In the genomic region with DNA sequence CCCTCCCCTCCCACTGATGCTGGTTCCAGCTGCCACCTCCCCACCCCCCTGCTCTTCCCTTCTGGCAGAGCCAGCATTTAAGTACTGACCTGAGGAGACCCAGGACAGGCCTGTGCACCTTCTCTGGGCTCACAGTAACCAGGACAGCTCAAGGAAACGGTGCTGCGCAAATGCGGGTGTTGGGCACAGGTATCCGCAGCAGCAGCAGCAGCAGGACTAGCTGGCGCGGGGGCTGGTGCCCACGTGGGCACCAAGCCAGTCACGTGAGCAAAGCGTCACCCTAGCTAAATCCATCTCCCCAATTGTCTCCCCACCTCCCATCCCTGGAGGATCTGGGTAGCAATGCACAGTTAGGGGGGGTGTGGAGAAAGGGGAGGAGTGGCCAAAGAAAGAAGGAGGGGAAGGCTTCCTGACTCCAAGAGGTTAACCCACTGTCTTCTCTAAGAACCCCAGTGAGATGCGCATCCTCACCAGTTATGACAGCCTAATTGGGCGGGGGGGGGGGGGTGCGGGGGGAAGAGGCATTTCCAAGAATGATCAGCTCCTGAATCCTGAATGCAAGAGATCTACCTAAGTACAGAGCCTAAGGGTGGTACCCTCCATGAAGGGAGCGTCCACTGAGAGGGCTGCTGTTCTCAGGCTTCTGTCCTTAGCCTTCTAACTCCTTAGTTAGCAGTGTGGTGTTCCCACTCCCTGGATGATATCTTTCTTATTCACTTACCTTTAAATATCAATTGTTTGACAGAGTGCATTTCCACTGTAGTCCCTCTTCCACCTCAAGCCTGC, we compare ENCODE assay signal across 8 mouse cellular contexts. TPM values are rescaled to one million over a fixed set of nuclear protein-coding genes. Genes with fewer than 3 reads are reported as not detected.
DNase-seq lines count a peak whose midpoint lies in the region; ATAC-seq and TF ChIP-seq lines count a peak whose summit lies in the region.

Gene Tceal6 (minus strand): TSS at position 252 of the 786 bp plus-strand sequence.

- no peak for TF ChIP-seq CTCF in E14TG2a.4 (conservative IDR thresholded peaks at IDR 0.05; ENCODE audit: low read length)
- TF ChIP-seq CTCF in olfactory bulb, adult 2 months (IDR thresholded peaks at IDR 0.05; ENCODE audit: insufficient read depth, low read depth, low read length) = no peak

- no peaks in the 10 kb centered on the region; the same call in 1 of the 2 replicates for H3K4me1 ChIP-seq in E14TG2a.4 (replicated peaks; ENCODE audit: low read depth, low read length)
- H3K4me1 ChIP-seq in olfactory bulb, adult 2 months (ENCODE audit: control insufficient read depth, insufficient read depth, low read length) = no peaks in the 10 kb centered on the region

- peak within 1 kb of the TSS; percentile 47; the same call in 1 of the 2 replicates for H3K27ac ChIP-seq in olfactory bulb, adult 2 months (ENCODE audit: insufficient read depth, low read depth, low read length)

- no peaks in the 10 kb centered on the region for H3K9me3 ChIP-seq in E14TG2a.4 (ENCODE audit: low read length)

- peak; percentile 36; the same call in 1 of the 2 replicates for TF ChIP-seq POLR2A in olfactory bulb, adult 2 months (IDR thresholded peaks at IDR 0.05; ENCODE audit: insufficient read depth, low read depth, low read length)

- H3K36me3 ChIP-seq in E14TG2a.4 (ENCODE audit: insufficient read depth, low read length) = no peaks in the 10 kb centered on the region

- H3K27me3 ChIP-seq in E14TG2a.4 (ENCODE audit: insufficient read depth, low read length) = peaks cover 10% of the 10 kb centered on the region

- peak within 1 kb of the TSS; percentile 50 for H3K4me3 ChIP-seq in E14TG2a.4 (replicated peaks; ENCODE audit: low read length)
- H3K4me3 ChIP-seq in olfactory bulb, adult 2 months (ENCODE audit: insufficient read depth, low read depth, low read length) = peak within 1 kb of the TSS; percentile 60

- 17% methylated on average over 13 of the region's 13 CpGs for WGBS in olfactory bulb, adult 2 months

- no peak for ATAC-seq in megakaryocyte progenitor cell, adult 5-6 weeks (replicated peaks; ENCODE audit: poor library complexity)

- peak; percentile 40 to 43 for DNase-seq in cerebellum, adult 18-20 months
- DNase-seq in frontal cortex, postnatal 14 days (ENCODE audit: low spot score in 2 of 2) = peak; percentile 11 to 25
- peak; percentile 3 to 50 for DNase-seq in left cerebral cortex, adult 8-10 months (ENCODE audit: low spot score in 2 of 2)
- no peak for DNase-seq in urinary bladder, postnatal 4 days (ENCODE audit: low spot score in 2 of 2)
- DNase-seq in heart, adult 18-20 months = no peak

RNA-seq across cellular contexts. Expression of gene Tceal6, which starts in this region (rescaled TPM):
- total RNA-seq in left cerebral cortex, adult 8-10 months (2022) = 100 to 1,000 TPM in 3 of 4 experiments, 10 to 100 TPM in 1; 99.3 to 151 (median 125) TPM
- polyA plus RNA-seq in olfactory bulb, adult 2 months (2012; ENCODE audit: insufficient read depth, insufficient read length, low replicate concordance, missing spikeins) = not detected in 2 replicates
- total RNA-seq in megakaryocyte progenitor cell, adult 5-6 weeks (2015) = not detected in 2 replicates
- not detected in 2 replicates for total RNA-seq in megakaryocyte progenitor cell, adult 5-6 weeks (2017)
- not detected for total RNA-seq in heart, adult 18-20 months (2021)

Comparison
In these comparisons a context has a peak if more than half of its experiments do, and no peak if none do; other contexts are left out.
1. RNA of gene Tceal6 (total RNA-seq): 99.3 to 151 TPM in left cerebral cortex, adult 8-10 months; not detected in heart, adult 18-20 months and not detected in megakaryocyte progenitor cell, adult 5-6 weeks; every median in the first group is over 10 times any median in the second.
2. DNase-seq: peak in cerebellum, adult 18-20 months (2 of 2), frontal cortex, postnatal 14 days (2 of 2) and left cerebral cortex, adult 8-10 months (2 of 2); none in urinary bladder, postnatal 4 days (0 of 2) and heart, adult 18-20 months (0 of 2).